Mouse (Mus musculus) small intestine, adult 2 months (tissue): ENCODE measurements around the gene A630089N07Rik. TPM values are rescaled to one million over a fixed set of nuclear protein-coding genes. Genes with fewer than 3 reads are reported as not detected.

Experiments
- H3K27ac ChIP-seq: fragments of 200-500 bp; 2 replicates; pipeline ENCODE4 v1.5.1; 2012; ENCODE audit warnings: low read depth, low read length, control low read depth, inconsistent platforms; ENCODE audit not compliant: insufficient read depth
- H3K27me3 ChIP-seq: fragments of 200-500 bp; 2 replicates; pipeline ENCODE4 v1.6.1; 2012; ENCODE audit warnings: mild to moderate bottlenecking, moderate library complexity, low read length, inconsistent platforms; ENCODE audit not compliant: control insufficient read depth, insufficient read depth
- H3K36me3 ChIP-seq: fragments of 200-500 bp; 2 replicates; pipeline ENCODE4 v1.6.1; 2012; ENCODE audit warnings: mild to moderate bottlenecking, low read length, control low read depth, inconsistent platforms; ENCODE audit not compliant: control insufficient read depth, insufficient read depth
- H3K4me1 ChIP-seq: fragments of 200-500 bp; 2 replicates; pipeline ENCODE4 v1.6.1; 2012; ENCODE audit warnings: low read length, inconsistent platforms, mixed read lengths; ENCODE audit not compliant: control insufficient read depth, insufficient read depth, insufficient read length
- H3K4me3 ChIP-seq: fragments of 200-500 bp; 2 replicates; pipeline ENCODE4 v1.5.1; 2012; ENCODE audit warnings: low read depth, mild to moderate bottlenecking, control low read depth, inconsistent platforms, low read length, moderate library complexity
- CTCF ChIP-seq: fragments of 200-500 bp; IDR thresholded peaks from 2 replicates; pipeline ENCODE4 v1.5.1; 2012; ENCODE audit warnings: low read depth, mild to moderate bottlenecking, control low read depth, inconsistent platforms, low read length, moderate library complexity, mixed read lengths; ENCODE audit not compliant: insufficient replicate concordance, insufficient read length; ENCODE audit errors: extremely low read depth
- POLR2A ChIP-seq: fragments of 200-500 bp; IDR thresholded peaks from 2 replicates; pipeline ENCODE4 v1.6.1; 2012; ENCODE audit warnings: low read depth, mild to moderate bottlenecking, control low read depth, inconsistent platforms, low read length, moderate library complexity
- WGBS: fragments of 180-500 bp; shearing (Covaris S2); methylation state at CpG from one replicate; pipeline ENCODE4 v1.1.7; 2018; 5-methylcytosine and 5-hydroxymethylcytosine counted together
- polyA plus RNA-seq: library from polyadenylated mRNA; depleted of rRNA; stranded (reverse); fragments of >200 nt; gene quantifications from 2 replicates; pipeline ENCODE4 v1.2.3, GENCODE M21; 2012; rRNA removed

Gene A630089N07Rik
- polyA plus RNA-seq, 1 experiment: not detected

DNA sequence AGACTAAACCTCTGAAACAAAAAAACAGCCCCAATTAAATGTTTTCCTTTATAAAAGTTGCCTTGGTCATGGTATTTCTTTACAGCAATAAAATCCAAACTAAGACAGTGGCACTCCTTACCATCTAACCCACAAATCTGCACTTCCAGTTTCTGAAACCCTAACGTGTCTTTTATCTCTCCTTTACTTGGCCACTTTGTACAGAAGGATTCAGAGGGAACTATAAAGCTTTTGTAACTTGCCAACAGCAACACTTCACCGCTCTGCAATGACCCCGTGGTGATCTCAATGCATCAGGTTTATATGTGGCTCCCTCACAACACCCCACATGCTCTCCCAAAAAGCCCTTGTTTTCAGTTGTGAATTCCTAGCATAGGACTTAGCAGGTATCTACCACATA, 121.9 kb downstream of the A630089N07Rik start:
- no peak for TF ChIP-seq CTCF
- no peak for TF ChIP-seq POLR2A
- H3K27ac ChIP-seq: no peak overlapping the region
- no peak overlapping the region for H3K4me3 ChIP-seq
- H3K36me3 ChIP-seq: peaks cover 9% of the 10 kb centered on the region; the same call in 1 of the 2 replicates
- H3K4me1 ChIP-seq: peaks cover 2% of the 10 kb centered on the region
- no peaks in the 10 kb centered on the region for H3K27me3 ChIP-seq
- WGBS: 82% methylated on average over 3 of the region's 3 CpGs

DNA sequence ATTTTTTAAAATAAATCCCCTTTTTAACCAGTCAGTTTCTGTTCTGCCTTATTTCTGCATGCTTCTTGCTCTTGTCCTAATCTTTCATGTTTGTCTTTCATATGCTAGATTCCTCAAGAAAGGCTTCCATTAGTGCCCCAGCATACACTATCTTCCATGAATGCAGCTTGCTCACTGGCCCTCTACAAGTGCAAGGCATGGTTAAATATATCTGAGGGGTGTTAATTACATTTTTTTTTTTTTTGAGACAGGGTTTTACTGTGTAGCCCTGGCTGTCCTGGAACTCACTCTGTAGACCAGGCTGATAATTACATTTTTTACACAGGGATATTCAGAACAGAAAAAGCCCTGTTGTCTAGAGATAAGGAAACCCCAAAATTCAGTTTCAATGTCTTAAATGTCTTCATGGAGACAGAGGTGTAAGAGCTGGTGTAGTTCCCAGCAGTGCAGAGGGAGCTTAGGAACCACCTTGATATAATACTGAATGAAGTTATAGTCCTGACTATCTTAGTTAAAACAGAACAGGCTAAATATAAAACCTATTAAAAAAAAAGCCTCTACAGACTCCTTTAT, 123.8 kb downstream of the A630089N07Rik start:
- Histone ChIP-seq H3K36me3 (peaks cover 11% of the 10 kb centered on the region), H3K4me1 (peaks cover 2% of the 10 kb centered on the region; the same call in 1 of the 2 replicates), H3K4me3 (no peak overlapping the region), H3K27me3 (no peaks in the 10 kb centered on the region), H3K27ac (no peak overlapping the region)
- TF ChIP-seq POLR2A (no peak), CTCF (no peak)

DNA sequence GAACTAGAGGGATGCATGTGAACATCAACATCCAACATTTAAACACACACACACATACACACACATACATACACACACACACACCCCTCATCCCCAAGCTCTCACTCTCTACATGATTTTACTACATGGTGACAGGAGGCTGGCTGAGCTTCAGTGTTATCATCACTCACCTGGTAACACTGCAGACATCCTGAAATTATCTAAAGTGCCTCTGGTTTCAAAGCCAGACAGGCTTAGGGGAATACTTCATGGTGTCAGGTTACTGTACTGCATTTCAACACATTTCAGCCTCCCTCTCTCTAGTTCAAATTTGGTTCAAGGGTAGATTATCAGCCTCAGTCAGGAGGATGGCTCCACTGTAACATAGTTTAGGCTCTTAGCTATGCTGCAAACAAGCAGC, 124.6 kb downstream of the A630089N07Rik start:
- H3K4me3 ChIP-seq: no peak overlapping the region
- H3K36me3 ChIP-seq: peaks cover 18% of the 10 kb centered on the region
- TF ChIP-seq POLR2A (no peak), CTCF (no peak)
- H3K27me3 ChIP-seq: no peaks in the 10 kb centered on the region
- no peak overlapping the region for H3K27ac ChIP-seq
- H3K4me1 ChIP-seq: peaks cover 5% of the 10 kb centered on the region; the same call in 1 of the 2 replicates

DNA sequence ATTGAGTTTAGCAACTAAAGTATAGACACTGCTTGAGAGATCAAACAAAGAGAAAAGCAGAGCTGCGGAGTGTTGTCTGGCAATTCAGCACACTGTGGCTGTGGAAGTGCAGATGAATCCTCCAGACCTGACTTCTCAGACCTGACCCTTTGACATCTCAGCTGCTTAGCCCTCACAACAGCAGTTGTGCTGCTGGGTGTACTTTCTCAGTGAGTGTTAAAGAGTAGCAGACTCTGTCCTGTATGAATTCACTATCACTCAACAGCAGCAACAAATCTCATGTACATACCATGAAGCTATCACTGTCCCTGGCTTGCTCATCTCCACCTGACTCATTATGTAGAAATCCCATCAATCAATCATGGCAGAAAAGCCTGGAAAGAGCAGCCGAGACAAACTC, 126.2 kb downstream of the A630089N07Rik start:
- WGBS: 83% methylated on average over 2 of the region's 2 CpGs
- no peaks in the 10 kb centered on the region for H3K27me3 ChIP-seq

DNA sequence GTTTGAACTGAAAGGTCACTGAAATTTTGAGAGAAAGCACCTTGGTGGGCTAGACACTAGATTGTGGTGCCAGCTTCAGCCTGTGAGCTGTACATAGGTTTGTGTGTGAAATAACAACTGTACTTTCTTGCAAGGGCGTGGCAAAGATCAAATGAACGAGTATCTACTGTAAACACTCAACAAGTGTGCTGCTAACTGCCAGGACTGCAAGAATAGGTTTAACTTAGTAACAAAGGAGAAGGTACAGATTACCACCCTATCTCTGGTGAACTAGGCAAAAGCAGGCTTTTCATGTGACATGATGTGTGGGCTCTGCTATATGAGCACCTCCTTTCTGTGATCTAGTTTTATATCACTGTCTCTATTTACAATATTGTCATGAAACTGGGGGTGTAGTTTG, 128.9 kb downstream of the A630089N07Rik start:
- peaks cover 3% of the 10 kb centered on the region; the same call in 1 of the 2 replicates for H3K4me1 ChIP-seq
- WGBS: 46% methylated on average over 2 of the region's 2 CpGs
- no peak overlapping the region for H3K27ac ChIP-seq
- peaks cover 52% of the 10 kb centered on the region for H3K36me3 ChIP-seq
- H3K4me3 ChIP-seq: no peak overlapping the region
- H3K27me3 ChIP-seq: no peaks in the 10 kb centered on the region
- TF ChIP-seq CTCF (no peak), POLR2A (no peak)

More for the DNA sequence above, 126.2 kb downstream of the A630089N07Rik start:
- Histone ChIP-seq H3K4me1 (peaks cover 3% of the 10 kb centered on the region; the same call in 1 of the 2 replicates), H3K27ac (no peak overlapping the region), H3K4me3 (no peak overlapping the region), H3K36me3 (peaks cover 32% of the 10 kb centered on the region)
- no peak for TF ChIP-seq POLR2A
- no peak for TF ChIP-seq CTCF

DNA sequence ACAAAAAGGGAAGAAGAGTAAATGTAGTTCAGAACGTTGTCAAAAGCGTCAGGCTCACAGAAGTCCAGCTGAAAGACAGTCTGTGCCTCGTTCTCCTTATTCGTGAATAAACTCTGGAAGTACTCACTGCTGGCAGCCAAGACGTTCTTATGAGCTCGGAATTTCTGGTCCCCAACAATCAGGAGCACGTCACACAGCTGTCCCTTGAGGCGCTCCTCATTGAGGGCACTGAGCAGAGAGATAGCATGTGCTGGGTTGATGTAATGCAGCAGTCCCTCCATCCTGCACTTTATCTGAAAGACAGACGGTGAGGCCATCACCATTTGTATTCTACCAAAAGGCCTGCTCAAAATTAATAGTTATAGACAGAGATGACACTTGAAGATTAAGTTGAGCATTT, 129.4 kb downstream of the A630089N07Rik start:
- Histone ChIP-seq H3K27me3 (no peaks in the 10 kb centered on the region), H3K4me1 (peaks cover 3% of the 10 kb centered on the region; the same call in 1 of the 2 replicates), H3K4me3 (no peak overlapping the region), H3K27ac (no peak overlapping the region), H3K36me3 (peaks cover 52% of the 10 kb centered on the region)
- WGBS: 90% methylated on average over 9 of the region's 9 CpGs
- TF ChIP-seq POLR2A: no peak
- no peak for TF ChIP-seq CTCF

DNA sequence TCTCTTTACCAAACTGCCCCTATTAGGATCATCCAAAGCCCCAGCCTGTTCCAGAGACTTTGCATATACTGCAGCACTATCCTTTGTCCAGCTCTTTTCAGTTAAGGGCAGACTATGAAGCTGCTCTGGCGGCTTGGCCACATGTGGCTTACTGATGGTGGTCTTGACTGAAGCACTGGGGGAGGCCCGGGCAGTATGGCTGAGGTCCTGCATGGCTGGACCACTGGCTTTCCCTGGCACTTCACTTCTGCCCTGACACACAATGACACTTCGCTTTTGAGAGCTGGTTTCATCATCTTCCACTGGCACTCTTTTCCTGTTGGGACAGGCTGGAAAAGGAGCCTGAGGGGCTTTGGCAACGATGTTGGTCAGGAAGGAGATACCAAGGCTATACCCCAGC, 129.9 kb downstream of the A630089N07Rik start:
- H3K4me3 ChIP-seq: no peak overlapping the region
- peaks cover 3% of the 10 kb centered on the region; the same call in 1 of the 2 replicates for H3K4me1 ChIP-seq
- H3K36me3 ChIP-seq: peaks cover 51% of the 10 kb centered on the region
- no peaks in the 10 kb centered on the region for H3K27me3 ChIP-seq
- WGBS: 91% methylated on average over 4 of the region's 4 CpGs
- no peak overlapping the region for H3K27ac ChIP-seq
- TF ChIP-seq CTCF (no peak), POLR2A (no peak)

Other genes with a start within 250 kb of the A630089N07Rik start
- gene Prdm15, start 230.6 kb downstream of the A630089N07Rik start, polyA plus RNA-seq: 6.5 and 8.5 TPM in 2 replicates
- gene C2cd2, start 119.9 kb downstream of the A630089N07Rik start, polyA plus RNA-seq: 5.1 and 7.9 TPM in 2 replicates
- gene Zbtb21, start 119.8 kb downstream of the A630089N07Rik start, polyA plus RNA-seq: 7.8 and 10.0 TPM in 2 replicates
- gene B230307C23Rik, start 85.1 kb downstream of the A630089N07Rik start, polyA plus RNA-seq: 1.6 and 2.3 TPM in 2 replicates